Mouse (Mus musculus) retina, postnatal 7 days (tissue): ENCODE results near the gene Notch3.
"Not testable (repeated sequence)": the region's sequence is repeated elsewhere in the genome, so short reads cannot be mapped to it uniquely, and the experiment has no call there.

ENCODE experiments used
- DNase-seq: peaks from one replicate; pipeline ENCODE4 v3.0.0-alpha.2; 2012; ENCODE audit warnings: low read depth, low spot score

The Notch3 gene

GRCm38 (mm10) chr17:32166687-32167086, at the start of gene Notch3:
TSS of gene Notch3 (minus strand) at chr17:32166852.
- DNase-seq = no peak

- not testable (repeated sequence) for DNase-seq
Observed at GRCm38 (mm10) chr17:32215587-32215986, 48.9 kb upstream of the Notch3 start.

- DNase-seq = not testable (repeated sequence)
Observed at GRCm38 (mm10) chr17:32211554-32211953, 44.9 kb upstream of the Notch3 start.

GRCm38 (mm10) chr17:32209752-32210151, 43.1 kb upstream of the Notch3 start:
- peak; percentile 27 for DNase-seq

- DNase-seq = no peak
Observed at GRCm38 (mm10) chr17:32209144-32209543, 42.5 kb upstream of the Notch3 start.

- DNase-seq = no peak
Observed at GRCm38 (mm10) chr17:32207586-32208245, 41.1 kb upstream of the Notch3 start.

- no peak for DNase-seq
Observed at GRCm38 (mm10) chr17:32205345-32205744, 38.7 kb upstream of the Notch3 start.

GRCm38 (mm10) chr17:32202972-32203371, 36.3 kb upstream of the Notch3 start:
- no peak for DNase-seq

- no peak for DNase-seq
Observed at GRCm38 (mm10) chr17:32201086-32201485, 34.4 kb upstream of the Notch3 start.

- DNase-seq = no peak
Observed at GRCm38 (mm10) chr17:32199796-32200195, 33.1 kb upstream of the Notch3 start.

GRCm38 (mm10) chr17:32197156-32197555, 30.5 kb upstream of the Notch3 start:
- DNase-seq = no peak

GRCm38 (mm10) chr17:32195725-32196124, 29.1 kb upstream of the Notch3 start:
- DNase-seq = no peak

- no peak for DNase-seq
Observed at GRCm38 (mm10) chr17:32193010-32193409, 26.4 kb upstream of the Notch3 start.

- no peak for DNase-seq
Observed at GRCm38 (mm10) chr17:32189850-32190249, 23.2 kb upstream of the Notch3 start.

- DNase-seq = no peak
Observed at GRCm38 (mm10) chr17:32188863-32189636, 22.4 kb upstream of the Notch3 start, which contains the start of gene Ephx3. TSS of gene Ephx3 (minus strand) at chr17:32189549.

GRCm38 (mm10) chr17:32183017-32183416, 16.4 kb upstream of the Notch3 start:
- DNase-seq = no peak

- no peak for DNase-seq
Observed at GRCm38 (mm10) chr17:32179621-32180491, 13.2 kb upstream of the Notch3 start.

GRCm38 (mm10) chr17:32176919-32177318, 10.3 kb upstream of the Notch3 start:
- no peak for DNase-seq

GRCm38 (mm10) chr17:32173166-32173565, 6.5 kb upstream of the Notch3 start:
- DNase-seq = no peak

- no peak for DNase-seq
Observed at GRCm38 (mm10) chr17:32172485-32172884, 5.8 kb upstream of the Notch3 start.

- no peak for DNase-seq
Observed at GRCm38 (mm10) chr17:32169518-32170225, 3.0 kb upstream of the Notch3 start.
